Mouse (Mus musculus): Measurements from ENCODE around the gene Gm14326.
"Not testable (repeated sequence)": the region's sequence is repeated elsewhere in the genome, so short reads cannot be mapped to it uniquely, and the experiment has no call there.

Gene Gm14326

DNA sequence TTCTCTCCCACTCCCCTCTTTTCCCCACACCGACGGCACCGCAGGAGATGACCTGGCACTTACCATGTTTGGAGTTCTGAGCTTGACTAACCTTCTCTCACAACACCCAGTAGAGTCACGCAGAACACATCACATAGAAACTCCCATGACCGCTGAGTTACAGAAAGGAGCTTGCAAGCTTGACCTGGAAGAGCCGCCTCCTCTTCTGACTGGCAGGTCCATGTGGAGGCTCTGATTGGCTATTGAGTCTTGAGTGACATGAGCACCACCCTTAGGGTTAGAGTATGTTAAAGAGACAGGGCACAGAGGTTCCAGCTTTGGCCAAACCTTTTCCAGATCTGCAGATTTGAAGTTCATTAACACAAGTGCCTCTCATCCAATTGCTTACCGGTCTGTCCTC is at the start of gene Gm14326:
Gene Gm14326, minus strand, starts transcription at position 153 of the 400 bp plus-strand sequence.
- peak; percentile 85 to 91 for DNase-seq

DNA sequence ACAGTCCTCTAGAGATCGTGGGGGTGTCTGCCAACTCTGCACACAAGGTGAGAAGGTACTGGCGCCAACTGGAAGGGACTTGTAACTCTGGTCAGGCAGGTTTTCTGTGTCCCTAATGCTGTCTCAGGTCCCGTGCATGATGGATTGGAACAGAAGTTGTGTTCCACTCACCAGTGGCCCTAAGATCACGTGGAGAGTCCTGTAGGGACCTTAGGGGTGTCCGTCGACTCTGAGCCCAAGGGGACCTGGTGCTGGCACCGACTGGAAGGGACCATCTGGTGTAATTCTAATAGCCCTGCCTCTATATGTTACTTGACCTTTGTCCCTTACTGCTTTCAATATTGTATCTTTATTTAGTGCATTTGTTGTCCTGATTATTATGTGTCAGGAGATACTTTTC is 17.7 kb upstream of the Gm14326 start:
- peak in 1 of 2 experiments; percentile 3 for DNase-seq

DNA sequence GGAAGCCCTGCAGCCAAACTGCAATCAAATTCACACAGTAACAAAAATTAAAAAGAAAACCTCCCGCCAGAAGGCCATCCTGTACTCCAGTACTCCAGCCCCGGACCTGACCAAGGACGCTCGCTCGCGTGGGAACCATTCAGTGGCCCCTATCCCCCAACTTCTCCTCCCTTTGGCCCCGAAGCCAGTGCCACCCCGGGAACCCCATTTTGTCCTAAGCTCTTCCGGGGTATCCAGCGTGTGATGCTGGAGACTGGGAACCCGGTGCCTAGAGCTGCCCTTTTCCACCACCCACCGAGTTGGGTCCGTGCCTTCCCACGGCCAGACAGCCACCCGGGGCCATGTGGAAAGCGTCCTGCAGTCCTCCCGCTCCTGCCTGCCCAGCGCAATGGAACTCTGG is 363 bp downstream of the Gm14326 start:
- peak; percentile 20 to 26 for DNase-seq

DNA sequence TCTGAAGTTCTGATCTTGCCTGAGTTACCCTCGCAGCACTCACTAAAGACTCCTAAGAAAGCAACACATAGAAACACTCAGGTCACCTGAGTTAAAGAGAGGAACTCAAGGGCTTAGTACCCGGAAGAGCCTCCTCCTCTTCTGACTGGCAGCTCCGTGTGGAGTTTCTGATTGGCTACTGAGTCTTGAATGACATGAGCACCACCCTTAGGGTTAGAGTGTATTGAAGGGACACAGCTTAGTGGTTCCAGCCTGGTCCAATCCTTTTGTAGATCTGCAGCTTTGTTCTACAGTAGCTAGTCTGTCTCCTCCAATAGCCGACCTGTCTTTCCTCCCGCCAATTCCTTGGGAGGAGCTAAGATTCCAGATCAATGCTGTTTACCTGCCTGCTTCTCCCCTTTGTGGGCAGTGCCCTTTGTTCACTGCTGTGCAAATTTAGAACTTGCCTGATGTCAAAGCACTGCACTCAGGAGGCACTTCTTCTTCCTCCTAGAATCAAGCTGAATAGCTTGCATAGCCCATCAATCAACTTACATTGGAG is 31.5 kb downstream of the Gm14326 start, which contains the start of gene Zfp972:
Gene Zfp972, minus strand, starts transcription at position 51 of the 541 bp plus-strand sequence.
- DNase-seq = not testable (repeated sequence)

DNA sequence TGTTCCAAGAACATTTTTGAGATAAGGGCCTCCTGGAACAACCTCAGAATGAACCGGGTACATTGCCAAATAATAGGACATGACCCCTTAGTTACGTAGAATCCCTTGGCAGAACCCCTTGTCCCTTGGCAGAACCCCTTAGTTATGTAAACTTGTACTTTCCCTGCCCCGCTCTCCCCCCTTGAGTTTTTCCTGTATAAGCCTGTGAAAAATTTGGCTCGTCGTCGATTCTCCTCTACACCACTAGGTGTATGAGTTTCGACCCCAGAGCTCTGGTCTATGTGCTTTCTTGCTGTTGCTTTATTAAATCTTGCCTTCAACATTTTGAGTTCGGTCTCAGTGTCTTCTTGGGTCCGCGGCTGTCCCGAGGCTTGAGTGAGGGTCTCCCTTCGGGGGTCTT is 53.8 kb downstream of the Gm14326 start:
- DNase-seq = not testable (repeated sequence)

DNA sequence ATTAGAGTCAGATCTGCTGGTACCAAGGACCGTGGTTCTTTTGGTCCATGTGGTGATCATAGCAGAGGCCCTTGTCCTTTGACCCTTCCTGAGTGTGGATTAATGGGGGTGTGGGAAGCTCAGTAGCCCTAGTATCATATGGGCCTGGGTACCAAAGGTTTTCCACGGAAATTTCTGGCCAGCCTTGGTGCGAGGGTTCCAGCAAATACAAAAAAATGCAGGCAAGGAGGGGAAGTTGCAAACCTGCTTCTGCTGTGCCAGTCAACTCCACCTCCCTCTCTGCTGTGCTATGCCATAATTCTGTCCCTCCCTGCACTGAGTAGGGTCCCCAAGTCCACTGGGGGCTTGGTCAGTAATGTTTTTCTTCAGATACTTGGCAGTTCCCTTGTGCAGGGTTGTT is 58.9 kb downstream of the Gm14326 start:
- DNase-seq = not testable (repeated sequence)

DNA sequence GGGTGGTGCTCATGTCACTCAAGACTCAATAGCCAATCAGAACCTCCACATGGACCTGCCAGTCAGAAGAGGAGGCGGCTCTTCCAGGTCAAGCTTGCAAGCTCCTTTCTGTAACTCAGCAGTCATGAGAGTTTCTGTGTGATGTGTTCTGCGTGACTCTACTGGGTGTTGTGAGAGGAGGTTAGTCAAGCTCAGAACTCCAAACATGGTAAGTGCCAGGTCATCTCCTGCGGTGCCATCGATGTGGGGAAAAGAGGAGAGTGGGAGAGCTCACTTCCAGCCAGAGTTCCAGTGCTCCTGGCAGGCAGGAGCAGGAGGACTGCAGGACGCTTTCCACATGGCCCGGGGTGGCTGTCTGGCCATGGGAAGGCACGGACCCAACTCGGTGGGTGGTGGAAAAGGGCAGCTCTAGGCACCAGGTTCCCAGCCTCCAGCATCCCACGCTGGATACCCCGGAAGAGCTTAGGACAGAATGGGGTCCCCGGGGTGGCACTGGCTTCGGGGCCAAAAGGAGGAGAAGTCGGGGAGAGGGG is 60.0 kb downstream of the Gm14326 start, which contains the start of gene Gm14327:
Gene Gm14327, plus strand, starts transcription at position 51 of the 533 bp plus-strand sequence.
- not testable (repeated sequence) for DNase-seq

DNA sequence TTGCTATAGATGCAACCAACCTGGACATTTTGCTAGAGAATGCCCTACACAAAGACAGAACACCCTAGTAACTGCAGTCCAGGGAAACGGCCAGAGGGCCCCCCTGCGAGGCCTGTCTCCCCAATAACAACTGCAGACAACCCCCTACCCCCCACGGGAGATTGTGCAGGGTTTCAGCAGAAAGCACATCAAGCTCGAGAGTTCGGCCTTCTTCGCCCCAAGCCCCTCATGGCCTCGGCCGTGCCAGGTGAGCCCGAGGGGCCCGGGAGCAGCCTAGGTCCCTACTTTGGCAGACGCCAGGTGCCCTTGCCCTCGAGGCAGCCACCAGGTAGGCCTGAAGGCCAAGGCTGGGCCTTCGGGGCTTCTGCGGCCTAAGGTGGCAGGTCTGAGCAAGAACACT is 69.4 kb downstream of the Gm14326 start:
- DNase-seq = peak in 1 of 2 experiments; percentile 22
